23 mouse cellular contexts compared by ENCODE assay signal in the genomic region with DNA sequence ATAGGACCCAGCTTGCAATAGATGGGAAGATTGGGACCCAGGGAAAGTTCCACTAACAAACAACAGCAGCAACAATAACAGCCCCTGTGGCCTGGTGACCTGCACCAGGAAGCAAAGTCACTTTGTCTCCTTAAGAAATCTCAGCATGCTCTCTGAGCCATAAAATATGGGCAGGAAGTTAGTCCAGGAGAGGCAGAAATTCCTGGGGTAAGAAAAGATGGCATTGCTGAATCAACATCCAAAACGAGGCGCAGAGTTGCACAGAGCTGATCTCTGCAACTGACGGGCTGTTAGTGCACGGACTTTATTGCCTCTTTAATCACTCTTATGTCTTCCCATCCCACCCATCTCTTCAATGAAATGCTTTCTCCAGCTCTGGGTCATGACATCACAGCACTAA.
"Had no signal": no experiment of that assay in that cellular context is flagged by ENCODE, and none has a peak within 500 bp of the region (broad histone marks: within the 10 kb centered on the region; RNA-seq: fewer than 3 reads in every experiment).

No protein-coding gene starts in this region.

- H3K9ac ChIP-seq: limb, embryonic 15.5 days; liver, embryonic 14.5 days; liver, postnatal 0 days; lung, embryonic 14.5 days; midbrain, embryonic 13.5 days; neural tube, embryonic 12.5 days; neural tube, embryonic 15.5 days had no signal

- DNase-seq: kidney, postnatal 4 days; liver, postnatal 0 days; lung, embryonic 14.5 days; right cerebral cortex, adult 18-20 months; right cerebral cortex, postnatal 14 days; right cerebral cortex, postnatal 4 days; thymus, adult 2 months; thymus, postnatal 36 days had no signal

- H3K9me3 ChIP-seq: limb, embryonic 15.5 days; midbrain, embryonic 10.5 days; midbrain, embryonic 13.5 days; neural tube, embryonic 12.5 days; neural tube, embryonic 15.5 days had no signal

- ATAC-seq: hindbrain, postnatal 0 days; inflammation-experienced regulatory T-cells, adult 6 months; intestine, embryonic 16.5 days; liver, postnatal 0 days; lung, postnatal 0 days; midbrain, embryonic 13.5 days; midbrain, embryonic 16.5 days had no signal

- H3K27ac ChIP-seq: hindbrain, postnatal 0 days; limb, embryonic 15.5 days; liver, embryonic 14.5 days; macrophage; midbrain, embryonic 10.5 days; midbrain, embryonic 13.5 days; neural tube, embryonic 12.5 days; neural tube, embryonic 15.5 days; stomach, postnatal 0 days had no signal

- H3K4me2 ChIP-seq: limb, embryonic 15.5 days; liver, embryonic 11.5 days; lung, embryonic 14.5 days; midbrain, embryonic 13.5 days; neural tube, embryonic 12.5 days; neural tube, embryonic 15.5 days had no signal

- H3K36me3 ChIP-seq: limb, embryonic 15.5 days; midbrain, embryonic 10.5 days; midbrain, embryonic 13.5 days; neural tube, embryonic 12.5 days; neural tube, embryonic 15.5 days had no signal

- H3K27me3 ChIP-seq: limb, embryonic 15.5 days; midbrain, embryonic 13.5 days; neural tube, embryonic 12.5 days; neural tube, embryonic 15.5 days had no signal

- H3K4me3 ChIP-seq: limb, embryonic 15.5 days; midbrain, embryonic 10.5 days; midbrain, embryonic 13.5 days; myocyte; neural tube, embryonic 12.5 days; neural tube, embryonic 15.5 days had no signal

- H3K4me1 ChIP-seq: limb, embryonic 15.5 days; midbrain, embryonic 10.5 days; midbrain, embryonic 13.5 days; neural tube, embryonic 12.5 days; neural tube, embryonic 15.5 days had no signal
